Mouse (Mus musculus) forebrain, embryonic 13.5 days (tissue): ENCODE results near the gene Gm20388. TPM values are rescaled to one million over a fixed set of nuclear protein-coding genes. Genes with fewer than 3 reads are reported as not detected.

Experiments used
- ATAC-seq: fragments of 200-750 bp; cut with Nextera tagmentation; 2 replicates; pipeline ENCODE4 v1.8.0; 2017
- H3K27ac ChIP-seq: fragments of 300-500 bp; sonication (generic); 2 replicates; pipeline ENCODE4 v1.5.1; 2015; ENCODE audit warnings: inconsistent platforms, mild to moderate bottlenecking, moderate library complexity
- H3K27me3 ChIP-seq: fragments of 300-500 bp; sonication (generic); 2 replicates; pipeline ENCODE4 v1.6.1; 2015; ENCODE audit warnings: mild to moderate bottlenecking, inconsistent platforms
- H3K36me3 ChIP-seq: fragments of 300-500 bp; sonication (generic); 2 replicates; pipeline ENCODE4 v1.6.1; 2015; ENCODE audit warnings: mild to moderate bottlenecking, inconsistent platforms; ENCODE audit not compliant: poor library complexity, severe bottlenecking
- H3K4me1 ChIP-seq: fragments of 300-500 bp; sonication (generic); 2 replicates; pipeline ENCODE4 v1.6.1; 2015; ENCODE audit warnings: inconsistent platforms
- H3K4me2 ChIP-seq: fragments of 300-500 bp; sonication (generic); 2 replicates; pipeline ENCODE4 v1.6.1; 2015; ENCODE audit warnings: inconsistent platforms, mild to moderate bottlenecking, moderate library complexity
- H3K4me3 ChIP-seq: fragments of 300-500 bp; sonication (generic); 2 replicates; pipeline ENCODE4 v1.5.1; 2015; ENCODE audit warnings: mild to moderate bottlenecking, inconsistent platforms
- H3K9ac ChIP-seq: fragments of 300-500 bp; sonication (generic); 2 replicates; pipeline ENCODE4 v1.6.1; 2015; ENCODE audit warnings: mild to moderate bottlenecking, inconsistent platforms
- H3K9me3 ChIP-seq: fragments of 300-500 bp; sonication (generic); replicated peaks from 2 replicates; pipeline ENCODE4 v1.6.1; 2016; ENCODE audit warnings: inconsistent platforms
- WGBS: fragments of 180-500 bp; shearing (Covaris S2); methylation state at CpG from one replicate; pipeline ENCODE4 v1.1.7; 2015; 5-methylcytosine and 5-hydroxymethylcytosine counted together
- polyA plus RNA-seq: library from polyadenylated mRNA; unstranded; fragments of >200 nt; fragmentation: Nextera tagmentation; extraction: Ambion mirVana; gene quantifications from 2 replicates; pipeline ENCODE4 v1.2.1, GENCODE M21; 2015

The Gm20388 gene
- polyA plus RNA-seq, 1 experiment from 2014 or later: 5.6 TPM

- Histone ChIP-seq H3K4me1 (0 out of 2 replicates have a peak, but pooled peaks cover 3% of the 10 kb centered on the region), H3K9ac (no peak overlapping the region), H3K27me3 (no peaks in the 10 kb centered on the region), H3K9me3 (no peaks in the 10 kb centered on the region), H3K4me2 (no peak overlapping the region), H3K4me3 (no peak overlapping the region), H3K27ac (no peak overlapping the region), H3K36me3 (no peaks in the 10 kb centered on the region)
- no peak for ATAC-seq
- WGBS: 96% methylated on average over 22 of the region's 22 CpGs
Measured at GRCm38 (mm10) chr8:120753476-120753875, 842.8 kb downstream of the Gm20388 start.

DNA sequence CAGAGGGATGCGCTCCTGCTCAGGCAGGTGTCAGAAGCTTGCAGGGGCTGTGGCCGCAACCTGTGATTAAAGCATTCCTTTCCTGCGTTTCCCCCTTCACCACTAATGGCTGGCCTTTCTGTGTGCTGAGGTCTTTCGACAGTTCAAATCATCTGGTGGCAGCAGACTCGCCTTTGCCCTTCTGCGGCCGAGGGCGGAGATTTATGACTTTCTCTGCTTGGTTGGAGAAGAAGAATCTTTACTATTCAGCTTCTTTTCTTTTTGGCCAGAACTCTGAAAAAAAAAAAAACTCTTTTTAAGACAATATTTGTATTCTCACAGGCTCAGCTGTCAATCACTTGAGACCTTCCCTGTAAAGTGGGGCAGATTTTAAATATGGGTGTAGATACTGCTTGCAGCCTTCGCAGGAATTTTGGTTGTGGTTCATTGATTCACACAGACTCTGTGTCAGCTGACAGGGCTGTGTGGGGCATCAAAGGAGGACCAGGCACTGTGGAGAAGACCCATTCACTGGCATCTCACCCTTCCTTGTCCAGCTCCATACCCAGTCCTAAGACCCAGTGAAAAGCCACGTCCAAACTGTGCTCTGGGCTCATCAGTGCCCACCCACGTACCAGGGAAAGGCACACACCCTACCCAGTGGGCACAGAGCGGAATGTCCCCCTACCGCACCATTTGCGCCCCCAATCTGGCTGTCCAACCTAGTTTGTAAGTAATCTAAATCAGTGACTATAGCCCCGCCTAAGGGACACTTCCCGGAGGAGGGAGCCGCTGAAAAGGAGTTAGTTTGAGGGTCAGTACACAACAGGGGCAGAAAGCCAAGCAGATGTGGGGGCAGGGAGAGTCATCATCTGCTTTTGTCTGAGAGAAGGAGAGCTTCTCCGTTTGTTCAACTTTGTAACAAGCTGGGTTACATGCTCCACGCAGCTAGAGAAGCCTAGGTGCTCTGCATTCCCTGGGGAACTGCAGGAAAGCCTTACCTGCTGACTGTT is 845.0 kb downstream of the Gm20388 start:
- H3K4me3 ChIP-seq: no peak overlapping the region
- H3K9me3 ChIP-seq: no peaks in the 10 kb centered on the region
- no peaks in the 10 kb centered on the region for H3K27me3 ChIP-seq
- 0 out of 2 replicates have a peak, but pooled peaks cover 3% of the 10 kb centered on the region for H3K4me1 ChIP-seq
- no peak overlapping the region for H3K27ac ChIP-seq
- 53% methylated on average over 19 of the region's 19 CpGs for WGBS
- H3K36me3 ChIP-seq: no peaks in the 10 kb centered on the region
- no peak overlapping the region for H3K9ac ChIP-seq
- H3K4me2 ChIP-seq: no peak overlapping the region
- ATAC-seq: no peak

- 45% methylated on average over 4 of the region's 4 CpGs for WGBS
- no peak overlapping the region for H3K4me3 ChIP-seq
- no peaks in the 10 kb centered on the region for H3K27me3 ChIP-seq
- no peak overlapping the region for H3K27ac ChIP-seq
- no peak overlapping the region for H3K9ac ChIP-seq
- no peaks in the 10 kb centered on the region for H3K36me3 ChIP-seq
- H3K4me1 ChIP-seq: no peaks in the 10 kb centered on the region
- ATAC-seq: no peak
- H3K9me3 ChIP-seq: no peaks in the 10 kb centered on the region
- no peak overlapping the region for H3K4me2 ChIP-seq
Measured at GRCm38 (mm10) chr8:120758005-120758404, 847.4 kb downstream of the Gm20388 start.

GRCm38 (mm10) chr8:120759847-120760246 is 849.2 kb downstream of the Gm20388 start:
- WGBS: 84% methylated on average over 6 of the region's 6 CpGs
- H3K9me3 ChIP-seq: no peaks in the 10 kb centered on the region
- no peak for ATAC-seq
- H3K27me3 ChIP-seq: no peaks in the 10 kb centered on the region
- H3K9ac ChIP-seq: no peak overlapping the region
- H3K4me1 ChIP-seq: no peaks in the 10 kb centered on the region
- H3K36me3 ChIP-seq: no peaks in the 10 kb centered on the region
- H3K4me3 ChIP-seq: no peak overlapping the region
- no peak overlapping the region for H3K4me2 ChIP-seq
- no peak overlapping the region for H3K27ac ChIP-seq

DNA sequence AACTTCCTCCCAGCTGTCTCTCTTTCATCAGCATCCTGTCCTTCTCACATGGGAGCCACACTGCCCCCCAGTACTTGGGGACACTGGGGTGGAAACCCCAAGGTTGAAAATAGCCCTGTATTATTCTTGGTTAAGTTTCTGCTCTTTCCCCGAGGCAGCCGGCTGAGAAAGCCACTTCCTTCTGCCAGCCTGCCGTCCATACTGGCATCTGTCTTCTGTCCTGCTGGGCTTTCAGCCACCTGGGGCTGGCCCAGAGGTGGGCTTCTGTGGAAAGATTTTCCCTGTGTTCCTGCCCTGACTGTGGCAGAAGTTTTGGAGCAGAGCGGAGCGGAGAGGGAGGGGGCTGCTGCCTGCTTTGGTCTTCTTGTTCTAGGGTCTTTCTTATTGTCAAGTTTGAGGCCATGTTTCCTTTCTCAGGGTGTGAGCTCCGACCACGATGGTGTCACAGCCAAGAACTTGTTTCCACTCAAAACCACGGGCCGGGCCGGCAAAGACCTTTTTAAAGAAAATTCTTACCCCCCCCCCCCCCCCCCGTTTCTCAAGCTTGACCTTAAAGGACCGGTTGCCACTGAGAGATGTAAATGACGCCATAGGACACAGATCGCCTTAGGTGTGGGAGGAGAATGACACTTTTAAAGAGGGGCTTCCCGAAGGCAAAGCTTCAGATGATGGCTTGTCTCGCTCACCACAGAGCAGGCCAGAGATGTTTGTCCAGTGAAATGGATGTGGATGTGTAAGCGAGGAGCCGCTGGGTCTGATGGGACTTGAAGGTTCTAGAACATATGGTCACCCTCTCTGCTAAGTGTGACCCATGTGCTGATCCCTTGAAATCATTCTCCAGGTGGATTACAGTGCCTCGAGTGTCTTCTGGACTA is 849.9 kb downstream of the Gm20388 start:
- Histone ChIP-seq H3K4me3 (no peak overlapping the region), H3K4me1 (no peaks in the 10 kb centered on the region), H3K27me3 (no peaks in the 10 kb centered on the region), H3K9ac (no peak overlapping the region), H3K27ac (no peak overlapping the region), H3K9me3 (no peaks in the 10 kb centered on the region), H3K36me3 (no peaks in the 10 kb centered on the region), H3K4me2 (no peak overlapping the region)
- ATAC-seq: no peak
- 88% methylated on average over 19 of the region's 19 CpGs for WGBS

DNA sequence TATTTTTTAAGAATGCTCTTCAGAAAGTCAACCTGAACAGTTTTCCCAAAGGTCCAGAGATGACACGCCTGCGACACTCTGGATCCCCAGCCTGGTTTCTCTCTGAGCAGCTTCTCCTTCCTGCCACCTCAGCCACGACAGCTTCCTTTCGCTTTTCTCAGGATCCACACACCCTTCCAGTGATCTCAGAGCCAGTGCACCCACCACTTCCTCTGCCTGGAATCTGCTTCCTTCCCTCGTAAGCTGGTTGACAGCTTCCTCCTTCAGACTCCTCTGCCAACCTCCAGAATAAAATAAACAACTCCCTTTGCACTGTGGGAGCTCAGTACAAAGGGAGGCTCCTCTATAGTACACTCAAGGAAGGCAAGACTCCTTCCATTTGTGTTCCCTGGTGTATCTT is 852.6 kb downstream of the Gm20388 start:
- H3K36me3 ChIP-seq: no peaks in the 10 kb centered on the region
- H3K4me2 ChIP-seq: no peak overlapping the region
- ATAC-seq: no peak
- no peaks in the 10 kb centered on the region for H3K27me3 ChIP-seq
- no peak overlapping the region for H3K9ac ChIP-seq
- H3K27ac ChIP-seq: no peak overlapping the region
- no peaks in the 10 kb centered on the region for H3K9me3 ChIP-seq
- WGBS: 74% methylated on average over 5 of the region's 5 CpGs
- no peaks in the 10 kb centered on the region for H3K4me1 ChIP-seq
- H3K4me3 ChIP-seq: no peak overlapping the region

- H3K4me2 ChIP-seq: no peak overlapping the region
- H3K4me1 ChIP-seq: no peaks in the 10 kb centered on the region
Measured at GRCm38 (mm10) chr8:120764638-120765037, 854.0 kb downstream of the Gm20388 start.

GRCm38 (mm10) chr8:120766622-120767021 is 856.0 kb downstream of the Gm20388 start:
- Histone ChIP-seq H3K9ac (no peak overlapping the region), H3K36me3 (no peaks in the 10 kb centered on the region), H3K4me3 (no peak overlapping the region), H3K4me1 (no peaks in the 10 kb centered on the region), H3K9me3 (no peaks in the 10 kb centered on the region), H3K4me2 (no peak overlapping the region), H3K27ac (no peak overlapping the region), H3K27me3 (no peaks in the 10 kb centered on the region)
- 30% methylated on average over 3 of the region's 3 CpGs for WGBS
- ATAC-seq: no peak

More at GRCm38 (mm10) chr8:120764638-120765037, 854.0 kb downstream of the Gm20388 start:
- Histone ChIP-seq H3K9ac (no peak overlapping the region), H3K27ac (no peak overlapping the region), H3K4me3 (no peak overlapping the region), H3K36me3 (no peaks in the 10 kb centered on the region), H3K9me3 (no peaks in the 10 kb centered on the region), H3K27me3 (no peaks in the 10 kb centered on the region)
- ATAC-seq: no peak

GRCm38 (mm10) chr8:120768454-120769218 is 858.0 kb downstream of the Gm20388 start:
- WGBS: 83% methylated on average over 12 of the region's 12 CpGs
- no peak overlapping the region for H3K9ac ChIP-seq
- no peak overlapping the region for H3K27ac ChIP-seq
- H3K4me3 ChIP-seq: no peak overlapping the region
- ATAC-seq: no peak
- no peaks in the 10 kb centered on the region for H3K27me3 ChIP-seq
- H3K4me2 ChIP-seq: no peak overlapping the region
- no peaks in the 10 kb centered on the region for H3K4me1 ChIP-seq
- H3K9me3 ChIP-seq: no peaks in the 10 kb centered on the region
- H3K36me3 ChIP-seq: no peaks in the 10 kb centered on the region

DNA sequence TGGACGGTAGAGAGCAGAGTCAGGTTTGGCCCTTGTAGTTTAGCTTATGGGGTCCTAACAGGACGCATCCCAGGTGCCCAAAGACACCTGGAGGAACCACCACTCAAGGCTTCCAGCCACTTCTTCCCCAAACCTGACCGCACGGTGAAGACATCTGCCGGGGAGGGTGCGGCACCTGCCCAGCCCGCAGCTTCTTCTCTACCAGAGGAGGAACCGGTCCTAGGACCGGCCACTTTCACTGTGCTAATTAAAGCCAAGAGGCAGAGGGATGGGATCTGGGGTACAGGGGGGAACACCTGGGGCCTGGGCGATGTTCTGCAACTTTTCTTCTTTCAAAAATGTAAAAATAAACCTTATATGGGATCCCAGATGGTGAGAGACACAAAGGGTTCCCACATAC is 866.5 kb downstream of the Gm20388 start:
- H3K27ac ChIP-seq: no peak overlapping the region
- H3K9ac ChIP-seq: no peak overlapping the region
- no peaks in the 10 kb centered on the region for H3K9me3 ChIP-seq
- H3K4me1 ChIP-seq: peaks cover 5% of the 10 kb centered on the region; the same call in 1 of the 2 replicates
- H3K27me3 ChIP-seq: no peaks in the 10 kb centered on the region
- ATAC-seq: no peak
- no peak overlapping the region for H3K4me2 ChIP-seq
- H3K36me3 ChIP-seq: no peaks in the 10 kb centered on the region
- no peak overlapping the region for H3K4me3 ChIP-seq
- WGBS: 89% methylated on average over 10 of the region's 10 CpGs

DNA sequence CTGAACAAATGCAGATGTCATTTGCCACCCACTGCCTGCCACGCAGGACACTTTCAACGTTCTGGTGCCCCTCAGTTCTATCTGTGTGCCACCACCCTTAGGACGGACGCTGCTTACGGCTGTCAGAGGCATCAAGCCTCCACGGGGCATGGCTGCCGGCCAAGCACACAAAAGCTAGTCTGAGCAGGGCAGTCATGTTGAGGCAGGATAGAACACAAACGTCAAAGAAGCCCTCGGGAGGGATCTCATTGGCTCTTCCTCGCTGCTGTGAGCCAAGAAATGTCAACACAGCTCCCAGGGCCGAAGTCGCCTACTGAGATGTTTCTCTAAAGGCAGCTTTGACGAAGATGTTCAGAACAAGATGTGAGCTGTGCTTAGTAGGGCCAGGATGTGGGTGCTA is 867.1 kb downstream of the Gm20388 start:
- Histone ChIP-seq H3K27me3 (no peaks in the 10 kb centered on the region), H3K4me1 (peaks cover 5% of the 10 kb centered on the region; the same call in 1 of the 2 replicates), H3K4me2 (no peak overlapping the region), H3K9ac (no peak overlapping the region), H3K27ac (0 out of 2 replicates have a peak overlapping the region, but pooled peaks have one; percentile 31), H3K4me3 (no peak overlapping the region), H3K36me3 (no peaks in the 10 kb centered on the region), H3K9me3 (no peaks in the 10 kb centered on the region)
- no peak for ATAC-seq
- WGBS: 47% methylated on average over 13 of the region's 13 CpGs
